Mouse (Mus musculus) lung, adult 2 months (tissue): Measurements from ENCODE around the gene Nap1l2. TPM values are rescaled to one million over a fixed set of nuclear protein-coding genes. Genes with fewer than 3 reads are reported as not detected.
"Not testable (repeated sequence)": the region's sequence is repeated elsewhere in the genome, so short reads cannot be mapped to it uniquely, and the experiment has no call there.

Experiments used
- DNase-seq: peaks from one replicate; pipeline ENCODE4 v3.0.0; 2022
- H3K4me1 ChIP-seq: fragments of 200-500 bp; 2 replicates; pipeline ENCODE4 v1.6.1; 2011; ENCODE audit warnings: low read length; ENCODE audit not compliant: control insufficient read depth, insufficient read depth
- H3K4me3 ChIP-seq: fragments of 200-500 bp; replicated peaks from 2 replicates; pipeline ENCODE3; 2011; ENCODE audit warnings: low read depth, mild to moderate bottlenecking, control low read depth, low read length; ENCODE audit errors: extremely low read depth
- CTCF ChIP-seq: fragments of 200-500 bp; IDR thresholded peaks from 2 replicates; pipeline ENCODE4 v1.5.1; 2011; ENCODE audit warnings: mild to moderate bottlenecking, low read length, control low read depth; ENCODE audit not compliant: insufficient read depth
- POLR2A ChIP-seq: fragments of 200-500 bp; IDR thresholded peaks from 2 replicates; pipeline ENCODE4 v1.6.1; 2011; ENCODE audit warnings: low read depth, mild to moderate bottlenecking, control low read depth, low read length, borderline replicate concordance; ENCODE audit errors: extremely low read depth
- whole genome bisulfite sequencing: fragments of 180-500 bp; shearing (Covaris S2); methylation state at CpG from one replicate; pipeline ENCODE4 v1.1.7; 2018; 5-methylcytosine and 5-hydroxymethylcytosine counted together
- polyA plus RNA-seq: library from polyadenylated mRNA; depleted of rRNA; stranded (reverse); fragments of >200 nt; gene quantifications from 2 replicates; pipeline ENCODE4 v1.2.3, GENCODE M21; 2012; rRNA removed

Gene Nap1l2
- polyA plus RNA-seq: 0.07 TPM in 2 replicates

- Histone ChIP-seq H3K4me3 (no peak within 1 kb of the TSS), H3K4me1 (no peaks in the 10 kb centered on the region)
- 30% methylated on average over 13 of the region's 13 CpGs for WGBS
- no peak for DNase-seq
- TF ChIP-seq CTCF (no peak), POLR2A (no peak)
Measured at GRCm38 (mm10) chrX:103186431-103186786, at the start of gene Nap1l2. Nap1l2 (minus strand) TSS chrX:103186640.

- WGBS: 77% methylated on average over 4 of the region's 4 CpGs
- TF ChIP-seq POLR2A: no peak
- TF ChIP-seq CTCF: no peak
- Histone ChIP-seq H3K4me3 (no peak overlapping the region), H3K4me1 (no peaks in the 10 kb centered on the region)
- no peak for DNase-seq
Measured at GRCm38 (mm10) chrX:103215251-103215650, 28.8 kb upstream of the Nap1l2 start.

- no peak for DNase-seq
- TF ChIP-seq CTCF (no peak), POLR2A (no peak)
- 30% methylated on average over 1 of the region's 1 CpGs for WGBS
- no peaks in the 10 kb centered on the region for H3K4me1 ChIP-seq
- no peak overlapping the region for H3K4me3 ChIP-seq
Measured at GRCm38 (mm10) chrX:103186829-103187228, 389 bp upstream of the Nap1l2 start.

- H3K4me3 ChIP-seq: no peak overlapping the region
- no peaks in the 10 kb centered on the region for H3K4me1 ChIP-seq
- TF ChIP-seq POLR2A: no peak
- no peak for TF ChIP-seq CTCF
- WGBS: 20% methylated on average over 20 of the region's 20 CpGs
- DNase-seq: no peak
Measured at GRCm38 (mm10) chrX:103185781-103186430, 534 bp downstream of the Nap1l2 start.

- Histone ChIP-seq H3K4me1 (no peaks in the 10 kb centered on the region), H3K4me3 (no peak overlapping the region)
- TF ChIP-seq POLR2A (no peak), CTCF (no peak)
- DNase-seq: no peak
Measured at GRCm38 (mm10) chrX:103183536-103183935, 2.9 kb downstream of the Nap1l2 start.

GRCm38 (mm10) chrX:103179771-103180558, 6.5 kb downstream of the Nap1l2 start:
- WGBS: 64% methylated on average over 4 of the region's 4 CpGs
- H3K4me3 ChIP-seq: no peak overlapping the region
- TF ChIP-seq CTCF: no peak
- no peak for TF ChIP-seq POLR2A

GRCm38 (mm10) chrX:103164948-103165605, 21.4 kb downstream of the Nap1l2 start:
- DNase-seq, H3K4me3 ChIP-seq, H3K4me1 ChIP-seq: not testable (repeated sequence)
- 54% methylated on average over 55 of the region's 83 CpGs for WGBS

More at GRCm38 (mm10) chrX:103179771-103180558, 6.5 kb downstream of the Nap1l2 start:
- DNase-seq: no peak
- no peaks in the 10 kb centered on the region for H3K4me1 ChIP-seq

GRCm38 (mm10) chrX:103156134-103156533, 30.3 kb downstream of the Nap1l2 start:
- no peak for TF ChIP-seq POLR2A
- no peak for TF ChIP-seq CTCF
- H3K4me3 ChIP-seq: no peak overlapping the region
- no peaks in the 10 kb centered on the region for H3K4me1 ChIP-seq
- WGBS: 25% methylated on average over 1 of the region's 1 CpGs
- DNase-seq: no peak

- Histone ChIP-seq H3K4me3 (no peak overlapping the region), H3K4me1 (no peaks in the 10 kb centered on the region)
- DNase-seq: no peak
- WGBS: 77% methylated on average over 3 of the region's 3 CpGs
- no peak for TF ChIP-seq CTCF
- TF ChIP-seq POLR2A: no peak
Measured at GRCm38 (mm10) chrX:103138549-103138948, 47.9 kb downstream of the Nap1l2 start.

Other genes with a start within 250 kb of the Nap1l2 start
- gene Cdx4, start 134.8 kb upstream of the Nap1l2 start, polyA plus RNA-seq: not detected in 2 replicates
- 0.34 and 0.50 TPM in 2 replicates for gene Chic1, start 169.8 kb upstream of the Nap1l2 start, polyA plus RNA-seq
- gene Tsx, start 227.8 kb upstream of the Nap1l2 start, polyA plus RNA-seq: not detected in 2 replicates
- 0.62 and 1.3 TPM in 2 replicates for gene Gm26992, start 235.4 kb upstream of the Nap1l2 start, polyA plus RNA-seq